Mouse (Mus musculus) G1E (cell line): ENCODE measurements around the gene Pou6f1.

Source experiments
- CTCF ChIP-seq: IDR thresholded peaks from 2 replicates; pipeline ENCODE4 v1.5.1; 2012; ENCODE audit warnings: low read depth, low read length, inconsistent platforms, mixed read lengths
- GATA2 ChIP-seq: IDR thresholded peaks from 2 replicates; pipeline ENCODE4 v1.6.1; 2012; ENCODE audit warnings: low read depth, low read length, inconsistent platforms, borderline replicate concordance
- TAL1 ChIP-seq: conservative IDR thresholded peaks from 2 replicates; pipeline ENCODE4 v1.6.1; 2012; ENCODE audit warnings: low read depth, low read length, inconsistent platforms, mixed read lengths

DNA sequence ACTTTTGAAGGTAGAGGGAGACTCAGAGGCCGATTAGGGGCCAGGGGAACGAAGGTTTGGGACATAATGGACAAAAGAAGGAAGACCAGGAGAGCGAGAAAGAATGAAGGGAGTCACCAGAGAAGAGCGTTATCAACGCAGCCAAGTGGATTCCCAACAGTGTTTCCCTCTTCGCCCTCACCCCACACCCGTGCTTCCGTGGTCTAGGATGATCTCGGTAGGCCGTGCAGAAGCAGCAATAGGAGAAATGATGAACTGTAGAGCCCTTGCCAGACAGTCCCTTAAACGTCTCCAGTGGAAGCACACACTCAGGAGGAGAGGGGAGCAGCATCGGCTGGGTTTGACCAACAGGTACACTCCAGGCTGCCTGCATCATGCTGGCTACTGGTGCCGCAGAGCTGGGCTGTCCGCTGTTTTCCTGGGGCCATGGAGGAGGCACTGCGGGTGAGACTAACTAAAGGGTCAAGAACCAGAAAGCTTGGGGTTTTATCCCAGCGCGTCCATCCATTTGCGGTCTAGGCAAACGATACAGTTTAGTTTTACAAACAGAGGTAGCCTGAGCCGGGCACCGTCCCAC, 1.0 kb upstream of the Pou6f1 start:
- no peak for TF ChIP-seq CTCF
- TF ChIP-seq TAL1 = no peak
- no peak for TF ChIP-seq GATA2
